Mouse (Mus musculus) left cerebral cortex, postnatal 25 days (tissue): ENCODE measurements around the gene Defb30. TPM values are rescaled to one million over a fixed set of nuclear protein-coding genes. Genes with fewer than 3 reads are reported as not detected.

Experiments
- DNase-seq, 2 experiments: peaks; one replicate each; pipeline ENCODE4 v3.0.0; 2022; ENCODE audit warnings: low spot score in 2 of 2, mixed read lengths in 1 of 2
- intact Hi-C: fragments of 180-260 bp; cut with DNase I; formaldehyde crosslinking; loops from one replicate; pipeline ENCODE4 v1.15.1; 2025
- total RNA-seq, 2 experiments: library from RNA; stranded (reverse); gene quantifications; 2 replicates each; pipeline ENCODE4 v1.2.3; 2021

The Defb30 gene
- not detected for total RNA-seq

DNA sequence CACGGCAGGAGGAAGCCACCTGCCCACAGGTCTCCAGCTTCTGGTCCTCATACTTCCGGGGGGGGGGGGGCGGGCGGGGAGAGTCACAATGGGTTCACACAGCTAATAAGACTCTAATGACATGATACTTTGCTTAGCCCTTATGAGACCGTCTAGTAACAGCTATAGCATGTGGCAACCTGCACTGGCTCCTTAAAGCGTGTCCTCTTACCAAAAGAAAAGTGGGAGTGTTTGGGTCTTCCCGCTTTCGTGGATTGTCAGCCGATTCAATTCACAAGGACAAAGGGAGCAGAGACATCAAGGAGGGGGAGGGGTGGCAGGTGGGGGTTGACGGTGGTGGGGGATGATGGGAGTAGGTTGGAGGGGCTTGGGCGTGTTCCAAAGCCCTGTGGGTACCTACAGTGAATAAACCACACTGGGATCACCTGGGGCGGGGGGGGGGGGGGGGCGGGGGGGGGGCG is at the start of gene Defb30:
Defb30 (minus strand) TSS at position 51 of the 461 bp plus-strand sequence.
- no peak for DNase-seq
- intact Hi-C loops, result loop anchor here (5.0 kb wide), 1 partner anchor 322 kb away; no protein-coding TSS in a partner anchor

DNA sequence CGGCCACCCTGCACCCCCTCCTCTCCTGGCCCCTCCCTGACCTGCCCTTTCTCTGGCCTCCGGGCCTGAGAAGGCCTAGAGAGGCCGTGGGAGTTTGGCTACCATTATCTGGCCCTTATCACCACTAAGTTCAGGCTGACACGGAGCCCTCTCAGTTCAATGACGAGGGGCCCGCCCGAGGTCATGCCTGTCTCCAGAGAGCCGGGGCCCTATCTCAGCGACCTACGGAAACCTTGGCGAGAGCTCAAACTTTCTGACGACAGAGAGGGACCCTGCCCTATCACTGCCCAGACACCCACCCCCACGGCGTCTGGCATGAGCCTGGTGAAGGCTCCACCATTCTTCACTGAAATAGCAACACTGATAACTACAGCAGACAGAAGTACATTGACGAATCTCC is 17.9 kb upstream of the Defb30 start:
- intact Hi-C loops, result loop anchor here (2.0 kb wide), 1 partner anchor 127 kb away; no protein-coding TSS in a partner anchor
- no peak for DNase-seq

- peak; percentile 55 to 65 for DNase-seq
- intact Hi-C loops, result loop anchor here (1.0 to 2.0 kb wide), 2 partner anchors 128 to 306 kb away; no protein-coding TSS in a partner anchor
These were observed 17.0 kb upstream of the Defb30 start for GRCm38 (mm10) chr14:63066630-63067310.

DNA sequence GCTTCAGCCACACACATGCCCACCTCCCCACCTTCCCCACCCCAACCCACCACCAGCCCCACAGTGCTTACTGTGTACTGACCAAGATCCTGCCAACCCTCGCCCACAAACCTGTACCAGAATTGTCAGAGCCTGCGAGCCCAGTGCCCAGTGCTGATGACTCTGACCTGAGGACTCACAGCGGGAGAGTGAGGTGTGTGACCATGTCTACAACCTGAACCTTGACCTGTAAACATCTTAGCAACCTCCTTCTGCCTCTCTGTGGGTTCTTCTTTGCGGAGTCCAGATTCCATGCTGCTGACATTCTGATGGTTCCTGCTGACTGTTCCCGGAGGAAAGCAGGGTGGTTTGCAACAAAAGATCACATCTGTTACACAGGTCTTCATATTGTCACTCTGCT is 15.6 kb upstream of the Defb30 start:
- DNase-seq, result no peak
- intact Hi-C loops, result no loop called here

DNA sequence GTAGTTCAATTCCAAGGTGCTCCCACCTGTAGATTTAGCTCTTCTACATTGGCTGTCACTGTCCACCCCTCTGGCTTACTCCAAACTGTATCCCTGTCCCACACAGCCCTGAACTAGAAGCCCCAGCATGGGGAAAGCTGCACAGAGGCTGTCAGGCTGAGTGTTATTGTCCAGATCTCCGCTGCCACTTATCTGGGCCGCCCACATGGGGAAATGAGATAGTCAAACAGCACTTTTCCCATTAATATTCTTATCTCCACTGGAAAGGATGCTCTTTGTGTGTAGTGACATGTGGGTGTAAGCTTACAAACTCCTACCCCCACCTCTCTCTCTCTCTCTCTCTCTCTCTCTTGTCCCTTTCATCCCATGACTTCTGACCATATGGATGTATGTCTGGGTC is 12.4 kb upstream of the Defb30 start:
- intact Hi-C loops, result no loop called here
- DNase-seq, result no peak

- intact Hi-C loops, result no loop called here
- DNase-seq, result no peak
These were observed 10.6 kb upstream of the Defb30 start for GRCm38 (mm10) chr14:63060361-63060760.

- DNase-seq, result peak in 1 of 2 experiments; percentile 25
- intact Hi-C loops, result loop anchor here (5.0 kb wide), 1 partner anchor 318 kb away; no protein-coding TSS in a partner anchor
These were observed 5.0 kb upstream of the Defb30 start for GRCm38 (mm10) chr14:63054729-63055128.

DNA sequence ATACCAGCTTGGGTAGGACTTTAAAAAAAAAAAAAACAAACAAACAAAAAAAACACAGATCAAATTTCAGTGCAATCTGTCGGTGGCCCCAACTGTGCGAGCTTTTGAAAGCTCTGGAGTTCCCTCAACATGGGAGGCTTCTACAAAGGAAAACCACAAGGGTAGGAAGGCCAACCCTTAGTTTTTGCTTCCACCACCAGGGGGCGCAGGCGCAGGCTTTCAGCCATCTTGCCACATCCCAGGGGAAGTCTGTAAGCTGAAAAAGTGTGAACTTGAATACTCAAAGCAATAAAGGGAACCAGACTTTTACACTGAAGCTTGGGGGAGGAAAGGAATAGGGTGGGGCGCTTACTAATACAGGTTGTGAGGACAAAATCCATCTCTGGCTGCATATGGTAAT is 1.0 kb upstream of the Defb30 start:
- intact Hi-C loops, result loop anchor here (5.0 kb wide), 1 partner anchor 322 kb away; no protein-coding TSS in a partner anchor
- DNase-seq, result peak in 1 of 2 experiments; percentile 38

- no peak for DNase-seq
- intact Hi-C loops, result no loop called here
These were observed 3.1 kb downstream of the Defb30 start, which contains the start of gene Defb42 for GRCm38 (mm10) chr14:63046691-63047090. Gene Defb42 (plus strand): TSS chr14:63046991.

DNA sequence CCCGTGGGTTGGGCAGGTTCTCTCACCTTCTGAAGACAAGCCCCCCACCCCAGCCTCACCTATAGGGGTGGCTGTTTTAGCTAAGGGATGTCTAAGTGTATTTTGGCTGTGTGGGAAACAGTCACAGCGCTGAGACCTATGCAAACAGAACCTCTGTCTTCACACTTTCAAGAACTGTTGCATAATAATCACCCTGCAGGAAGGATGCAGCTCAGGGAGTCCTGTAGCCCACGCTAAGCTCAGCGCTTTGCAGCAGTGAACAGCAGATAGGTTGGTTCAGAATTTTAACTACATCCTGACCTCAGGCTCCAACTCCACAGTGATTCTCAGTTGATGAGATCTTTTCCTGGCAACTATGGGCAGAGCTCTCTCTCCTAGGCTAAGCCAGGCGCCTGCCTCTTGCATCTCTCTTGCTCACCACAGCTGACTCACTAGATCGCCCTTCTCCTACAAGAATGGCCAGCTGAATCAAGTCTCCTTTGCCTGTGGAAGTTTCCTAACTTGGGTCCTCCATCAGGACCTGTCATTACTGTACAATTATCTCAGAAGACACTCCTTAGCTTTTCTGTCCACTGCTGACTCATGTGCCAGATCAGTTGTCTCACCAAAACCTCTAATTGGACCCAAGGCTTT is 29.1 kb downstream of the Defb30 start:
- peak; percentile 22 to 66 for DNase-seq
- intact Hi-C loops, result no loop called here

DNA sequence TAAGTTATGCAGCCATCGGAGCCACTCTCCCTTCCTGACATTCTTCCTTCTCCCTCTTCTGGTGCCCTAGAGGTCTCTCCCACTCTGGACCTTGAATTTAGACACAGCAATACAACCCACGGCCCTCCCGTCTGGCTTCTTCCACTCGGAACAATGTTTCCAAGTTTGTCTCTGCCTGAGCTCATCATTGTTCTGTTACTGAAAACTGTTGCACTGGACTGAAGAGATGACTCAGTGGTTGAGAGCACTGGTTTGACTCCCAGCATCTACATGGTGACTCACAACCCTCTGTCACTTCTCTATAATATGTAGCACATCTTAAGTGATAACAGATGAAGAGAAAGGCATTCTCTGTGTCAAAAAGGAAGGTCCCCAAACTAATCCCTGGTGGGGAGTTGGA is 35.1 kb downstream of the Defb30 start:
- intact Hi-C loops, result no loop called here
- peak in 1 of 2 experiments; percentile 37 for DNase-seq

- DNase-seq, result no peak
- intact Hi-C loops, result no loop called here
These were observed 36.7 kb downstream of the Defb30 start for GRCm38 (mm10) chr14:63013082-63013481.

- DNase-seq, result no peak
- intact Hi-C loops, result no loop called here
These were observed 38.3 kb downstream of the Defb30 start, which contains the start of gene Defb43 for GRCm38 (mm10) chr14:63011471-63011870. Gene Defb43 (plus strand): TSS chr14:63011771.

- intact Hi-C loops, result no loop called here
These were observed 47.2 kb downstream of the Defb30 start for GRCm38 (mm10) chr14:63002588-63002987.

GRCm38 (mm10) chr14:62998977-62999376 is 50.8 kb downstream of the Defb30 start:
- intact Hi-C loops, result no loop called here
- DNase-seq, result no peak

More at GRCm38 (mm10) chr14:63002588-63002987, 47.2 kb downstream of the Defb30 start:
- DNase-seq, result no peak

GRCm38 (mm10) chr14:62997777-62998176 is 52.0 kb downstream of the Defb30 start, which contains the start of gene Defb47:
Gene Defb47 (plus strand): TSS chr14:62998077.
- intact Hi-C loops, result no loop called here
- no peak for DNase-seq

DNA sequence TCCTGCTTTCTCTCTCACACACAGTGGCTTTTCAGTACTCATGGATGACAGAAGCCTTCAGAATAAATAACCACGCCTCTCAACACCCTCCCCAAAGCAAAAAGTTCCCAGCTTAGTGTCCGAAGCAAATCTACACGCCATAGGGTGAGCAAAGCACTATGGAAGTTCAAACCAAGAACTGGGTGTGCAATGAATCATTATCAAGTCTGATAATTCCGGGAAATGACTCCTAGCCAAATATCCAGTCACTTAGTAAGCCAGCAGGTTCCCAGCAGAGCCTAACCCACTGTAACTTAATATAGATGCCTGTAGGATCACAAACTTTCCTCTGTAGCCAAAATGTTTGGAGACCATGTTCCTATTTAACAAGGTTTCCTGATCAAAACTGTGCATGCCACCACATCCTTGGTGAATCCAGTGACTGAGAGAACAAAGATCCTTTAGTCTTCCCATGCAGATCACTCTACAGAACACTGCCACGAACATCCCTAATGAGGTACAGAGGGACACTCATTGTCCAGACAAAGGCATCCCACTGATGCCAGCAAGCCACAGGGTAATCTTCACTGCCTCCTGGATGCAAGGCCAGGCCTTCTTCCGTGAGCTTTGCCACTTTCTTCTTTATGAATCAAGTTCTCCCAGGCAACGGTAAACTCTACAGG is 57.8 kb downstream of the Defb30 start:
- intact Hi-C loops, result no loop called here
- DNase-seq, result no peak

DNA sequence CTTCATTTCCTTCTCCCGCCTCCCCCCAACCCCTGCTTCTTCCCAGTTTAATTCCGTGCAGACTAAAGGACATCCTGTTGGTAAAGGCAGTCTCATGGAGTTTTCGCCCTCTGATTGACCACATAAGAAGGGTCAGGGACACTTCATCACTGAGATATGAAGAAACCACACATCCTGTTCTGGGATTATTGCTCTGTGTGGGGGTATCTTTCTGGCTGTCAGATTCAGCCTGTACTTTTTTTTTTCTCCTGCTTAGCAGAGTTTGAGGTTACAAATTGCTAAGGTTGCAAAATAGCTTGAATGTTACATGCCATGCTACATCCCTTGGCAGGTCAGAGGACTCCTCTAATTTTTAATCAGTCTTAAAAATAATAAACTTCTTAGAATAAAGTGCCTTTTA is 58.5 kb downstream of the Defb30 start:
- intact Hi-C loops, result no loop called here
- DNase-seq, result no peak

- DNase-seq, result no peak
- intact Hi-C loops, result no loop called here
These were observed 65.3 kb downstream of the Defb30 start, which contains the start of gene Defb48 for GRCm38 (mm10) chr14:62984410-62984809. Gene Defb48 (minus strand): TSS chr14:62984510.
